Mouse (Mus musculus) ZHBTc4 (cell line): ENCODE data around the gene Lama4.

ENCODE experiments used
- DNase-seq: peaks from one replicate; pipeline ENCODE4 v3.0.0-alpha.2; 2011; ENCODE audit warnings: low read depth, low spot score

Gene Lama4

GRCm38 (mm10) chr10:38994719-38995450 lies 29.6 kb downstream of the Lama4 start:
- no peak for DNase-seq

- DNase-seq, result no peak
Observed at GRCm38 (mm10) chr10:38995896-38996295, 30.6 kb downstream of the Lama4 start.

GRCm38 (mm10) chr10:39000951-39001350 lies 35.6 kb downstream of the Lama4 start:
- DNase-seq, result no peak

GRCm38 (mm10) chr10:39002521-39002920 lies 37.2 kb downstream of the Lama4 start:
- DNase-seq, result peak; percentile 13

- DNase-seq, result no peak
Observed at GRCm38 (mm10) chr10:39003520-39003919, 38.2 kb downstream of the Lama4 start.

GRCm38 (mm10) chr10:39005494-39005893 lies 40.2 kb downstream of the Lama4 start:
- no peak for DNase-seq

GRCm38 (mm10) chr10:39006433-39007105 lies 41.3 kb downstream of the Lama4 start:
- no peak for DNase-seq

- DNase-seq, result no peak
Observed at GRCm38 (mm10) chr10:39014836-39015235, 49.5 kb downstream of the Lama4 start.

- no peak for DNase-seq
Observed at GRCm38 (mm10) chr10:39017986-39018385, 52.7 kb downstream of the Lama4 start.

- DNase-seq, result no peak
Observed at GRCm38 (mm10) chr10:39018635-39019034, 53.3 kb downstream of the Lama4 start.

- DNase-seq, result no peak
Observed at GRCm38 (mm10) chr10:39023618-39024256, 58.4 kb downstream of the Lama4 start.

- no peak for DNase-seq
Observed at GRCm38 (mm10) chr10:39026529-39026928, 61.2 kb downstream of the Lama4 start.

GRCm38 (mm10) chr10:39027058-39027457 lies 61.7 kb downstream of the Lama4 start:
- DNase-seq, result no peak

- no peak for DNase-seq
Observed at GRCm38 (mm10) chr10:39028403-39028802, 63.1 kb downstream of the Lama4 start.

GRCm38 (mm10) chr10:39029297-39030147 lies 64.2 kb downstream of the Lama4 start:
- no peak for DNase-seq

GRCm38 (mm10) chr10:39030148-39030685 lies 64.9 kb downstream of the Lama4 start:
- DNase-seq, result no peak

GRCm38 (mm10) chr10:39039564-39039963 lies 74.2 kb downstream of the Lama4 start:
- DNase-seq, result peak; percentile 40

GRCm38 (mm10) chr10:39040026-39040425 lies 74.7 kb downstream of the Lama4 start:
- DNase-seq, result no peak

- no peak for DNase-seq
Observed at GRCm38 (mm10) chr10:39044476-39044995, 79.2 kb downstream of the Lama4 start.

- no peak for DNase-seq
Observed at GRCm38 (mm10) chr10:39045111-39045510, 79.8 kb downstream of the Lama4 start.

- no peak for DNase-seq
Observed at GRCm38 (mm10) chr10:39047775-39048174, 82.5 kb downstream of the Lama4 start.
